Mouse (Mus musculus): ENCODE measurements at regions not wholly inside any gene's neighbourhood (a gene's known extent, or its start where the extent isn't known, plus 50 kb on each side); places are given as distances from the start of the nearest gene placed in this dataset.

GRCm38 (mm10) chr14:29795325-29795724 is 73.7 kb upstream of the Cacna2d3 start:
- TF ChIP-seq TCF12 (IDR thresholded peaks at IDR 0.05; ENCODE audit: low read depth, low read length): no peak
- TF ChIP-seq CTCF (conservative IDR thresholded peaks at IDR 0.05 in 1 of 2, IDR thresholded peaks at IDR 0.05 in 1 of 2; ENCODE audit: low read depth in 2 of 2, low read length in 2 of 2): no peak
- TF ChIP-seq GABPA (IDR thresholded peaks at IDR 0.05; ENCODE audit: insufficient replicate concordance, low read depth, low read length): no peak
- no peak for TF ChIP-seq EP300 (IDR thresholded peaks at IDR 0.05; ENCODE audit: low read length)
- no peak for TF ChIP-seq POLR2A (IDR thresholded peaks at IDR 0.05; ENCODE audit: low read depth, low read length)
- no peak for TF ChIP-seq RCOR1 (conservative IDR thresholded peaks at IDR 0.05; ENCODE audit: low read depth, low read length)
- no peak for TF ChIP-seq HCFC1 (IDR thresholded peaks at IDR 0.05; ENCODE audit: low read depth, low read length)
- TF ChIP-seq MYC (IDR thresholded peaks at IDR 0.05; ENCODE audit: low read depth, low read length): no peak
- TF ChIP-seq USF1 (IDR thresholded peaks at IDR 0.05; ENCODE audit: low read depth, low read length): no peak
- no peak for TF ChIP-seq MXI1 (IDR thresholded peaks at IDR 0.05; ENCODE audit: low read depth, low read length)
